Mouse (Mus musculus) spleen, adult 2 months (tissue): Measurements from ENCODE around the gene Synpo2. TPM values are rescaled to one million over a fixed set of nuclear protein-coding genes. Genes with fewer than 3 reads are reported as not detected.

Experiments
- DNase-seq, 2 experiments: peaks; one replicate each; pipeline versions ENCODE4 v3.0.0 to v3.0.0-alpha.2; 2012 to 2021; ENCODE audit warnings: low spot score in 2 of 2, low read depth in 1 of 2
- H3K27ac ChIP-seq: fragments of 200-500 bp; 2 replicates; pipeline ENCODE4 v1.5.1; 2012; ENCODE audit warnings: low read length, inconsistent platforms; ENCODE audit not compliant: insufficient read depth
- H3K27me3 ChIP-seq: fragments of 200-500 bp; 2 replicates; pipeline ENCODE4 v1.6.1; 2012; ENCODE audit warnings: mild to moderate bottlenecking, moderate library complexity, low read length, inconsistent platforms; ENCODE audit not compliant: control insufficient read depth, insufficient read depth
- H3K36me3 ChIP-seq: fragments of 200-500 bp; 2 replicates; pipeline ENCODE4 v1.6.1; 2012; ENCODE audit warnings: mild to moderate bottlenecking, low read length, inconsistent platforms; ENCODE audit not compliant: control insufficient read depth, insufficient read depth
- H3K4me1 ChIP-seq: fragments of 200-500 bp; 2 replicates; pipeline ENCODE4 v1.6.1; 2011; ENCODE audit warnings: inconsistent platforms; ENCODE audit not compliant: control insufficient read depth, insufficient read depth, insufficient read length
- H3K4me3 ChIP-seq: fragments of 200-500 bp; 2 replicates; pipeline ENCODE4 v1.5.1; 2011; ENCODE audit warnings: mild to moderate bottlenecking, inconsistent platforms; ENCODE audit not compliant: insufficient read depth, insufficient read length; ENCODE audit errors: extremely low read depth
- CTCF ChIP-seq: fragments of 200-500 bp; IDR thresholded peaks from 2 replicates; pipeline ENCODE4 v1.5.1; 2011; ENCODE audit warnings: mild to moderate bottlenecking, inconsistent platforms; ENCODE audit not compliant: insufficient read depth, insufficient read length, insufficient replicate concordance; ENCODE audit errors: extremely low read depth
- POLR2A ChIP-seq: fragments of 200-500 bp; IDR thresholded peaks from 2 replicates; pipeline ENCODE4 v1.6.1; 2011; ENCODE audit warnings: low read depth, low read length, inconsistent platforms
- WGBS: fragments of 180-500 bp; shearing (Covaris S2); methylation state at CpG from one replicate; pipeline ENCODE4 v1.1.7; 2018; 5-methylcytosine and 5-hydroxymethylcytosine counted together
- polyA plus RNA-seq: library from polyadenylated mRNA; depleted of rRNA; stranded (reverse); fragments of >200 nt; gene quantifications from 2 replicates; pipeline ENCODE4 v1.2.3, GENCODE M21; 2012

Synpo2 gene
- polyA plus RNA-seq, 1 experiment, result 7.8 TPM

DNA sequence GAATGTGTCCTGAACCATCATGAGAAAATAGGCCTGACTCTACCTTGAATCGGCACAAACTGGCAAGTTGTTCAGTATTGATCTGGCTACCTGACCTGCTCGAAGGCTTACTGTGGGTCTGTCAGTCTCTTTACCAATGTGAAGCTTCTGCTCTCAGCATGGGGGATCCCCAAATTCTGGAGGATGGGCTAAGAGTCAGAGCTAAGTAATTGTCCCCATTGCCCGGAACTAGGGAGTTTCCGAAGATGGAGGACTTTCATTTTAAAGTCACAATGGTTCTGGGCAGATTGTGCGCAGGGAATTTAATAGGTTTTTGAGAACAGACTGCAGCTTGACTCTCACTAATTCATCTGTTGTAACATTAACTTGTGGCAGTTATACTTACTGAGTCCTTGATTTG is 56.9 kb downstream of the Synpo2 start:
- H3K27me3 ChIP-seq, result no peaks in the 10 kb centered on the region
- H3K4me3 ChIP-seq, result no peak overlapping the region
- H3K4me1 ChIP-seq, result peaks cover 2% of the 10 kb centered on the region
- WGBS, result 89% methylated on average over 5 of the region's 5 CpGs
- no peaks in the 10 kb centered on the region for H3K36me3 ChIP-seq
- DNase-seq, result no peak
- H3K27ac ChIP-seq, result no peak overlapping the region
- TF ChIP-seq POLR2A, result no peak
- TF ChIP-seq CTCF, result no peak

- WGBS, result 66% methylated on average over 4 of the region's 4 CpGs
- TF ChIP-seq CTCF, result no peak
- no peak for TF ChIP-seq POLR2A
- no peak overlapping the region for H3K27ac ChIP-seq
These were observed 57.5 kb downstream of the Synpo2 start for GRCm38 (mm10) chr3:123178420-123178819.

GRCm38 (mm10) chr3:123176366-123177334 is 59.3 kb downstream of the Synpo2 start:
- H3K4me3 ChIP-seq, result no peak overlapping the region
- H3K27me3 ChIP-seq, result no peaks in the 10 kb centered on the region
- no peak overlapping the region for H3K27ac ChIP-seq
- no peaks in the 10 kb centered on the region for H3K36me3 ChIP-seq
- no peak for DNase-seq
- WGBS, result 67% methylated on average over 19 of the region's 19 CpGs
- peaks cover 2% of the 10 kb centered on the region for H3K4me1 ChIP-seq
- TF ChIP-seq CTCF, result no peak

More at GRCm38 (mm10) chr3:123178420-123178819, 57.5 kb downstream of the Synpo2 start:
- no peak for DNase-seq
- H3K4me3 ChIP-seq, result no peak overlapping the region
- peaks cover 2% of the 10 kb centered on the region for H3K4me1 ChIP-seq
- no peaks in the 10 kb centered on the region for H3K27me3 ChIP-seq
- no peaks in the 10 kb centered on the region for H3K36me3 ChIP-seq

DNA sequence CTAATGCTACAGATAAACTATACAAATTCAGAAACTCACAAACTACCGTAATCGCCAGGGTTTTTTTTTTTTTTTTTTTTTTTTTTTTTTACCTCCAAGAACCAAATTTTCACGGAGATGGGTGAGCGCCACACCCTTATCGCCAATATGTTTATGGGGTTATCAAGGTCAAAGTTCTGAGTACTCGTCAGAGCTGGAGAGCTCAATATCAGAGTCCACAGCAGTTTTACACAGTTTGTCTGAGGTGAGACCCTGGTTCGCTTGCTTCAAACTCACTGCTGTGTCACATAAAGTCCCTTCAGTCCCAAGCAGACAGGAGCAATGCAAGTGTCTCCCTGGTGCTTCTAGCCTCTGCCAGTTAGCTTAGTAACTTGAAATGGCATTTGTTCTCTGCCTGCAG is 60.8 kb downstream of the Synpo2 start:
- DNase-seq, result no peak
- H3K27ac ChIP-seq, result no peak overlapping the region; the same call in 1 of the 2 replicates
- no peak overlapping the region for H3K4me3 ChIP-seq
- no peaks in the 10 kb centered on the region for H3K27me3 ChIP-seq
- no peak for TF ChIP-seq CTCF
- TF ChIP-seq POLR2A, result no peak
- 88% methylated on average over 7 of the region's 7 CpGs for whole genome bisulfite sequencing
- peaks cover 2% of the 10 kb centered on the region for H3K4me1 ChIP-seq
- no peaks in the 10 kb centered on the region for H3K36me3 ChIP-seq

GRCm38 (mm10) chr3:123174379-123174697 is 61.6 kb downstream of the Synpo2 start:
- no peaks in the 10 kb centered on the region for H3K36me3 ChIP-seq
- no peak overlapping the region for H3K4me3 ChIP-seq
- no peaks in the 10 kb centered on the region for H3K27me3 ChIP-seq
- peak overlapping the region; percentile 48 for H3K27ac ChIP-seq
- 63% methylated on average over 8 of the region's 8 CpGs for WGBS
- peaks cover 2% of the 10 kb centered on the region for H3K4me1 ChIP-seq
- DNase-seq, result no peak
- TF ChIP-seq CTCF (no peak), POLR2A (no peak)

DNA sequence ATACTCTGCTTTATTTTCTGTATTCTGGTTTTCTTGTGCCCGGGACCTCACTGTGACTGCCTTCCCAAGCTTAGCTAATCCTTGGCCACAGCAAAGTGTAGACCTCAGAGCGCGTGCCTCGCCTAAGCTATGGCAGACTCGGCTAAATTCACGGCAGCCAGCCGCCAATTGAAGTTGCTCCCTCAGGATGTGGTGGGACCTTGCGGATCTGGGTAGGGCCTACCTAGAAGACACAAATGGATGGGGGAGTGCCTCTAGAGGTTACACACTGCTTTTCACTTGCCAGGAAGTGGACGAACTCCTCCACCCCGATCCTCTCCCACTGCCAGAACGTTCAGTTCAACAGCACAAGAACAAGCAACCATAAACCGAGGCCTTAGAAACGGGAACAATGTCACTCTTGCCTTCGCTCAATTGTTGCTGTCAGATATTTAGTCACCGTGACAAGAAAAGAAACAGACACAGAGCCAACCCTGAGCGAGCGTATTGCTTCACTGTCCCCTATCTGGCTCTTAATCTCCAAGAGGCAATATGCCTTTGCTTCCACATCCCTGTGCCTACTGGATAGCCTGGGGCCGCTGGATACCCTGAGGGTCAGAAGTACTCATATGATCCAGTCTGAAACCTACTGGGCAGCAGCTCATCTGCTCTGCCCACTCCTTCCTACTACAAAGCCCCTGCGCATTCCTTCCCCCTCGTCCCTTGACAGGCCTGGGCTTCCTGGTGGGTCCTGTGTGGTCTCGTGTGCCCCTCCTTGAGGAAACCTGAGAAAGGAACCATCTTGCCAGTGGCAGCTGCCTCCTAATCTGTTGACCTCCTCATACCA is 62.2 kb downstream of the Synpo2 start:
- H3K4me3 ChIP-seq, result no peak overlapping the region

More for the DNA sequence above, 62.2 kb downstream of the Synpo2 start:
- no peaks in the 10 kb centered on the region for H3K36me3 ChIP-seq
- DNase-seq, result no peak
- 84% methylated on average over 21 of the region's 21 CpGs for WGBS
- TF ChIP-seq CTCF (no peak), POLR2A (no peak)
- peaks cover 2% of the 10 kb centered on the region for H3K4me1 ChIP-seq
- H3K27ac ChIP-seq, result peak overlapping the region; percentile 48
- no peaks in the 10 kb centered on the region for H3K27me3 ChIP-seq
